Mouse (Mus musculus) forebrain, embryonic 11.5 days (tissue): ENCODE measurements around the gene Zfp26. TPM values are rescaled to one million over a fixed set of nuclear protein-coding genes. Genes with fewer than 3 reads are reported as not detected.

Source experiments
- ATAC-seq: fragments of 200-750 bp; cut with Nextera tagmentation; replicated peaks from 2 replicates; pipeline ENCODE4 v1.8.0; 2017; ENCODE audit warnings: moderate TSS enrichment; ENCODE audit not compliant: low FRiP score
- DNase-seq: peaks from one replicate; pipeline ENCODE4 v3.0.0-alpha.2; 2017; ENCODE audit warnings: low spot score
- H3K27ac ChIP-seq: fragments of 300-500 bp; sonication (generic); 2 replicates; pipeline ENCODE4 v1.5.1; 2014; ENCODE audit warnings: low read depth, low read length
- H3K27me3 ChIP-seq: fragments of 300-500 bp; sonication (generic); 2 replicates; pipeline ENCODE4 v1.6.1; 2014; ENCODE audit warnings: mild to moderate bottlenecking, low read length, mixed read lengths; ENCODE audit not compliant: control insufficient read depth, insufficient read depth
- H3K36me3 ChIP-seq: fragments of 300-500 bp; sonication (generic); 2 replicates; pipeline ENCODE4 v1.6.1; 2014; ENCODE audit warnings: mild to moderate bottlenecking, low read length, moderate library complexity, mixed read lengths; ENCODE audit not compliant: control insufficient read depth, insufficient read depth
- H3K4me1 ChIP-seq: fragments of 300-500 bp; sonication (generic); replicated peaks from 2 replicates; pipeline ENCODE4 v1.6.1; 2014; ENCODE audit warnings: low read length, mixed read lengths; ENCODE audit not compliant: control insufficient read depth, insufficient read depth
- H3K4me2 ChIP-seq: fragments of 300-500 bp; sonication (generic); 2 replicates; pipeline ENCODE4 v1.6.1; 2014; ENCODE audit warnings: low read depth, mild to moderate bottlenecking, low read length, moderate library complexity, mixed read lengths; ENCODE audit not compliant: severe bottlenecking
- H3K4me3 ChIP-seq: fragments of 300-500 bp; sonication (generic); 2 replicates; pipeline ENCODE4 v1.5.1; 2014; ENCODE audit warnings: low read depth, low read length
- H3K9ac ChIP-seq: fragments of 300-500 bp; sonication (generic); 2 replicates; pipeline ENCODE4 v1.6.1; 2014; ENCODE audit warnings: low read length
- H3K9me3 ChIP-seq: fragments of 300-500 bp; sonication (generic); 2 replicates; pipeline ENCODE4 v1.6.1; 2016; ENCODE audit warnings: low read length, mixed read lengths; ENCODE audit not compliant: control insufficient read depth
- WGBS: fragments of 180-500 bp; shearing (Covaris S2); extraction: QIAGEN DNeasy Blood & Tissue Kit; methylation state at CpG from one replicate; pipeline ENCODE4 v1.1.7; 2014; 5-methylcytosine and 5-hydroxymethylcytosine counted together
- polyA plus RNA-seq: library from polyadenylated mRNA; unstranded; fragments of >200 nt; fragmentation: Nextera tagmentation; extraction: Ambion mirVana; gene quantifications from 2 replicates; pipeline ENCODE4 v1.2.1, GENCODE M21; 2014

Zfp26 gene
- polyA plus RNA-seq = 29.9 and 32.3 TPM in 2 replicates

DNA sequence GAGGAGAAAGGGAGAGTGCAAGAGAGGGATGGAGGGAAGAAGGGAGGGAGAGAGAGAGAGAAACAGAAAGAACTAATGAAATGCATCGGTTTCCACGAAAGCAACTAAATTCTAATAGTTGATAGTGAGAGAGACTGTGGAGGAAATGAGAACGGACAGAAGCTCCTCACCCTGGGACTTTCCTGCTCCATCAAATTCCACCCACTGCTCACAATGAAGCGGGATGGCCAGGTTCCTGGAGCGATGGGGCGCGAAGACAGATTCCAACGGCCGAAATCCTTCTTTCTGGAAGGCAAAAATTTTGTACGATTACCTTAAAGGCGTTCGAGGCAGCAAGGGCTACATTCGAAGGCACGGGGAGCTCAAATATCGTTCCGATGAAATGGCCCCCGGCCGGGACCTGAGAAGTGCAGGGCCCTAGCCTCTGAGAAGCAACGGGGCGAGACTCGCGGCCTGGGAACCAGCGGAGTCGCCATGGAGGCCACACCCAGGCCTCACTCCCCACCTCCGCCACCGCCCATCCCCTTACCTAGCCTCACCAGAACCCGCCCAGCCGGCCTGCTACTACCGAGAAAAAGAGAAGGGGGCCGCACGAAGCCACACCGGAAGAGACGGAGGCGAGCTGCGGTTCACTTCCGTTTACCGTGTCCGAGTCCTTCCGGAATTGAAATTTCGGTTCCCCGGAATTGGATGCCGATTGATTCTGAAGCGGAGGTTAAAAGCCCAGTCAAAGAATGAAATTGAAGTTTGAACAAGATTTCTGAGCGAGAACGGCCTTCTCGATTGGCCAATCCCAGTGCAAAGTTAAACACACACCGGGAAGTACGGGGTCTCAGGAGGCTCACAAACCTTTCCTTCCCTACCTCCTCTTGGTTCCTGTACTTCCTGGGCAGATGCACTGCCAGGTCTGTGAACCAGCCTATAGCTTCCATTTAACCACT, at the start of gene Zfp26:
Gene Zfp26 (minus strand): TSS at position 786 of the 941 bp plus-strand sequence.
- Histone ChIP-seq H3K27me3 (no peaks in the 10 kb centered on the region), H3K9me3 (no peaks in the 10 kb centered on the region), H3K4me1 (peaks cover 2% of the 10 kb centered on the region; the same call in 1 of the 2 replicates), H3K27ac (peak within 1 kb of the TSS; percentile 68; the same call in 1 of the 2 replicates), H3K36me3 (peaks cover under 1% of the 10 kb centered on the region), H3K4me2 (peak within 1 kb of the TSS; percentile 73), H3K9ac (peak within 1 kb of the TSS; percentile 95), H3K4me3 (peak within 1 kb of the TSS; percentile 84)
- peak; percentile 90 for ATAC-seq
- DNase-seq = peak; percentile 80
- WGBS = under 1% methylated on average over 48 of the region's 48 CpGs

DNA sequence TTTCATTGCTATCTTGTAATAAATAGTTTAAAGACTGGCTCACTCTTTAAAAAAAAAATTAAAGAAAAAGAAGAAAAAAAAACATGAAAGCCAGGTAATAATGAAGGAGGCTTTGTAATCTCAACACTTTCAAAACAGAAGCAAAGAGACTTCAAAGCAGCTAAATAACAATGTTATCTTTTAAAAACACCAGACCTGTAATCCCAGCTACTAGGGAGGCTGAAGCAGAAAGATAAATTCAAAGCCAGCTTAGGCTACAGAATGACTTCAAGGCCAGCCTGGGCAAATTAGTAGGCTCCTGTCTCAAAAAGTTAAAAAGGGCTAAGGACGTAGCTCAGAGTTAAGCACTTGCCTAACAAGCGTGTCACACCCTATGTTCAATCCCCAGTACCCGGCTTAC, 49.7 kb upstream of the Zfp26 start:
- WGBS = 82% methylated on average over 3 of the region's 3 CpGs
- H3K36me3 ChIP-seq = peaks cover 11% of the 10 kb centered on the region; the same call in 1 of the 2 replicates
- no peak overlapping the region for H3K9ac ChIP-seq
- no peak overlapping the region for H3K4me2 ChIP-seq
- no peaks in the 10 kb centered on the region for H3K27me3 ChIP-seq
- H3K27ac ChIP-seq = no peak overlapping the region
- no peak overlapping the region for H3K4me3 ChIP-seq
- ATAC-seq = no peak
- no peak for DNase-seq
- peaks cover 2% of the 10 kb centered on the region; the same call in 1 of the 2 replicates for H3K4me1 ChIP-seq
- no peaks in the 10 kb centered on the region for H3K9me3 ChIP-seq

- WGBS = 91% methylated on average over 5 of the region's 5 CpGs
- Histone ChIP-seq H3K4me3 (no peak overlapping the region), H3K4me1 (no peaks in the 10 kb centered on the region), H3K9me3 (no peaks in the 10 kb centered on the region), H3K9ac (no peak overlapping the region), H3K27ac (no peak overlapping the region), H3K36me3 (peaks cover 37% of the 10 kb centered on the region), H3K4me2 (no peak overlapping the region), H3K27me3 (no peaks in the 10 kb centered on the region)
- DNase-seq (no peak), ATAC-seq (no peak)
These were observed 44.8 kb upstream of the Zfp26 start for GRCm38 (mm10) chr9:20504801-20505200.

DNA sequence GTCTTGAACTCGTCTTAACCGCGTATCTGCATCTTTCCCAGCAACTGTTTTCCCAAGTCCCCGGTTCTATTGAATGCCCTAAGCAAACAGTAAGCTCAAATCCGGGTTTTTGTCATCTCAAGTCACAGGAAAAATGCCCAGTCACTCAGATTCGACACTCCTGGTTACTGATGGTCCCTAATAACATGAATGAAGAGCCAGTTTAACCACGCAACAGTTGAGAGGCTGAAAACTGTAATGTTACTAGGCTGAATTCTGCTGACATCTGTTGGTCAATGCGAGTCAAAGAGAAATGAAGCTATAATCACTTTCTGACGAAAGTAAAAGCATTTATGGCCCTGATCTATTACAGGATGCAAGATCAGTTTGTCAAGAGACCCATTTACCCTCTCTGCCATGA, 33.3 kb upstream of the Zfp26 start:
- WGBS = 11% methylated on average over 9 of the region's 9 CpGs

GRCm38 (mm10) chr9:20492527-20493233, 32.7 kb upstream of the Zfp26 start, which contains the start of gene Zfp426:
Gene Zfp426 (minus strand): TSS chr9:20492746.
- Histone ChIP-seq H3K4me1 (peaks cover 2% of the 10 kb centered on the region; the same call in 1 of the 2 replicates), H3K4me3 (peak within 1 kb of the TSS; percentile 92), H3K9ac (peak within 1 kb of the TSS; percentile 87), H3K4me2 (peak within 1 kb of the TSS; percentile 81), H3K27me3 (no peaks in the 10 kb centered on the region), H3K36me3 (peaks cover 4% of the 10 kb centered on the region; the same call in 1 of the 2 replicates), H3K9me3 (no peaks in the 10 kb centered on the region), H3K27ac (peak within 1 kb of the TSS; percentile 91)
- peak; percentile 97 for ATAC-seq
- WGBS = 1% methylated on average over 40 of the region's 40 CpGs
- DNase-seq = peak; percentile 94

More for the DNA sequence above, 33.3 kb upstream of the Zfp26 start:
- no peaks in the 10 kb centered on the region for H3K9me3 ChIP-seq
- H3K4me2 ChIP-seq = peak overlapping the region; percentile 81
- peaks cover 7% of the 10 kb centered on the region; the same call in 1 of the 2 replicates for H3K36me3 ChIP-seq
- peak overlapping the region; percentile 91 for H3K27ac ChIP-seq
- ATAC-seq (no peak), DNase-seq (no peak)
- no peaks in the 10 kb centered on the region for H3K27me3 ChIP-seq
- peak overlapping the region; percentile 92 for H3K4me3 ChIP-seq
- peaks cover 2% of the 10 kb centered on the region; the same call in 1 of the 2 replicates for H3K4me1 ChIP-seq
- H3K9ac ChIP-seq = peak overlapping the region; percentile 87

DNA sequence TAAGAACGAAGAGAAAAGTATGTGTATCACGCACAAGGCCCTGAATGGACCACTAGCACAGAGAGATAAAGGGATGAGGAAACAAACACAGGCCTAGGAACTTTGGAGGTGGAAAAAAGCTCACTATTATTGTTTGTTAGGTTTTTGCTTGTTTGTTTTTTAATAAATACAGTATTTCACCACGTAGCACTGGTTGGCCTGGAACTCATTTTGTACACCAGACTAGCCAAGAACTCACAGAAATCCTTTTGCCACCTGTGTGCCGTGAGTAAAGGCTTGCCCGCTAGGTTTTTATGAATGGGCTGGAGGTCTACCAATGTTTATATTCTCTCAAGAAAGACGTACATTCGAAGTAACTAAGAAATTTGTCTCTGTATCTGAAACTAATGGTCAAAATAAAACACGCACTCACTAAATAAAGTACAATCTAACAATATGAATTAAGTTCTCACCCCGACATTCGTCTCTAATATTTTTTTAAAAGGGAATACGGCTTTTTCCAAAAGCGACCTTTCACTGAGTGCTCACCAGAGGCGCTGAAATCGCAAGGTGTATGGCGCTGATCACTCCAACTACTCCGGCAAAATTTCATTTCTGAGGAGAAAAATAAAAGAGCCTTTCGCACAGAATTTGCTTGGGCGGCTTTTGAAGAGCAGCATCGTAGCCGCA, 32.0 kb upstream of the Zfp26 start:
- Histone ChIP-seq H3K27ac (peak overlapping the region; percentile 91), H3K4me3 (peak overlapping the region; percentile 92), H3K27me3 (no peaks in the 10 kb centered on the region), H3K36me3 (peaks cover 4% of the 10 kb centered on the region; the same call in 1 of the 2 replicates), H3K9ac (peak overlapping the region; percentile 87), H3K9me3 (no peaks in the 10 kb centered on the region), H3K4me2 (peak overlapping the region; percentile 81), H3K4me1 (peaks cover 2% of the 10 kb centered on the region; the same call in 1 of the 2 replicates)
- WGBS = 14% methylated on average over 20 of the region's 20 CpGs
- no peak for ATAC-seq
- no peak for DNase-seq

DNA sequence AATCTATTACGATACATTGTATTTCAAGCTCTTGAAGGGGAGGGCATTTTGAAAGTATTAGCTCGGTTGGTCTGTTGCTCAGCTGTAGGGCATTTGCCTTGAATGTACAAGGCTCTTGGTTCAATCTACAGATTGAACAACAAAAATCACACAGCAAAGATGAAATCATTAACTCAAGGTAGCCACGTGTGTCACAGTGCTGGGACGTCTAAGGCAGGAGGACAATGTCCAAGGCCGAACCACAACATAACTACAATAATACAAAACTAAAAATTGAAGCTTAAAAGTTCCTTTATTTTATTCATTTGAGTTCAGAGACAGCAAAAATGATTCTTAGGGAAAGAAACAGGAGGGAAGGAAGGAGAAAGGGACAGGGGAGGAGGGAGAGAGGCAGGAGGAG, 29.6 kb upstream of the Zfp26 start:
- H3K27ac ChIP-seq = no peak overlapping the region
- no peak overlapping the region for H3K9ac ChIP-seq
- H3K4me1 ChIP-seq = peaks cover 2% of the 10 kb centered on the region; the same call in 1 of the 2 replicates
- no peak overlapping the region for H3K4me2 ChIP-seq
- H3K4me3 ChIP-seq = no peak overlapping the region
- no peaks in the 10 kb centered on the region for H3K27me3 ChIP-seq
- peaks cover under 1% of the 10 kb centered on the region; the same call in 1 of the 2 replicates for H3K36me3 ChIP-seq
- WGBS = 91% methylated on average over 5 of the region's 5 CpGs
- DNase-seq (no peak), ATAC-seq (no peak)
- no peaks in the 10 kb centered on the region for H3K9me3 ChIP-seq

DNA sequence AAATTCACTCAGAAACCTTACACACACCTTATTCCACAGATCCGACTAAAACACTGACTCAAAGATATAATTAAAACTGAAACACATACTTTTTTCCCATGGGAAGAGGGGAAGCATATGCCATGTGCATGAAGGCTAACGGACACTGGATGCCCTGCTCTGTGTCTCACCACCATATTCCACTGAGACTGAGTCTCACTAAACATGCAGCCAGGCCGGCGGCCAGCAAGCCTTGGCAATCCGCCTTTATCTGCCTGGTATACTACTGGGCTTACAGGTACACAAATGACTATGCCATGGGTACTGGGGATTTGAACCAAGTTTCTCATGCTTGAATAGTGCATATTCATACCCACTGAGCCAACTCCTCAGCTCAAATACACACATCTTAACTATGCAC, 19.4 kb upstream of the Zfp26 start:
- Histone ChIP-seq H3K27me3 (no peaks in the 10 kb centered on the region), H3K9ac (no peak overlapping the region), H3K36me3 (no peaks in the 10 kb centered on the region; the same call in 1 of the 2 replicates), H3K4me3 (no peak overlapping the region), H3K4me2 (no peak overlapping the region), H3K27ac (no peak overlapping the region), H3K9me3 (no peaks in the 10 kb centered on the region), H3K4me1 (no peaks in the 10 kb centered on the region)
- 92% methylated on average over 5 of the region's 5 CpGs for WGBS
- ATAC-seq (no peak), DNase-seq (no peak)
